Mouse (Mus musculus) 3134 (cell line): ENCODE results near the gene Nme1.
"Not testable (repeated sequence)": the region's sequence is repeated elsewhere in the genome, so short reads cannot be mapped to it uniquely, and the experiment has no call there.

Experiments used
- DNase-seq: peaks from one replicate; pipeline ENCODE4 v3.0.0-alpha.2; 2011; ENCODE audit warnings: low spot score; ENCODE audit not compliant: insufficient read length; ENCODE audit errors: extremely low read depth

Gene Nme1

GRCm38 (mm10) chr11:93967381-93967780 lies 940 bp downstream of the Nme1 start:
- DNase-seq, result no peak

- DNase-seq, result no peak
Observed at GRCm38 (mm10) chr11:93965391-93965790, 2.9 kb downstream of the Nme1 start.

- no peak for DNase-seq
Observed at GRCm38 (mm10) chr11:93963013-93963412, 5.3 kb downstream of the Nme1 start.

- no peak for DNase-seq
Observed at GRCm38 (mm10) chr11:93961482-93961881, 6.8 kb downstream of the Nme1 start.

GRCm38 (mm10) chr11:93957746-93958145 lies 10.6 kb downstream of the Nme1 start:
- DNase-seq, result no peak

GRCm38 (mm10) chr11:93957031-93957555 lies 11.2 kb downstream of the Nme1 start:
- no peak for DNase-seq

- DNase-seq, result no peak
Observed at GRCm38 (mm10) chr11:93956159-93956558, 12.2 kb downstream of the Nme1 start, which contains the start of gene Nme2. Gene Nme2 (minus strand): TSS chr11:93956259.

GRCm38 (mm10) chr11:93955256-93956150 lies 12.8 kb downstream of the Nme1 start:
- peak; percentile 97 for DNase-seq

GRCm38 (mm10) chr11:93954738-93955255 lies 13.5 kb downstream of the Nme1 start:
- no peak for DNase-seq

GRCm38 (mm10) chr11:93952376-93952775 lies 15.9 kb downstream of the Nme1 start:
- no peak for DNase-seq

GRCm38 (mm10) chr11:93950045-93950444 lies 18.3 kb downstream of the Nme1 start:
- DNase-seq, result no peak

GRCm38 (mm10) chr11:93948887-93949567 lies 19.3 kb downstream of the Nme1 start:
- DNase-seq, result no peak

GRCm38 (mm10) chr11:93944986-93945385 lies 23.3 kb downstream of the Nme1 start:
- no peak for DNase-seq

GRCm38 (mm10) chr11:93940906-93941305 lies 27.4 kb downstream of the Nme1 start:
- DNase-seq, result peak; percentile 47

- no peak for DNase-seq
Observed at GRCm38 (mm10) chr11:93929106-93929505, 39.2 kb downstream of the Nme1 start.

- DNase-seq, result not testable (repeated sequence)
Observed at GRCm38 (mm10) chr11:93915019-93915418, 53.3 kb downstream of the Nme1 start.

- no peak for DNase-seq
Observed at GRCm38 (mm10) chr11:93911603-93912002, 56.7 kb downstream of the Nme1 start.

- peak; percentile 52 for DNase-seq
Observed at GRCm38 (mm10) chr11:93908829-93909228, 59.5 kb downstream of the Nme1 start.

- no peak for DNase-seq
Observed at GRCm38 (mm10) chr11:93907839-93908238, 60.5 kb downstream of the Nme1 start.
